ENCODE assay signal across 9 mouse cellular contexts in the genomic region with DNA sequence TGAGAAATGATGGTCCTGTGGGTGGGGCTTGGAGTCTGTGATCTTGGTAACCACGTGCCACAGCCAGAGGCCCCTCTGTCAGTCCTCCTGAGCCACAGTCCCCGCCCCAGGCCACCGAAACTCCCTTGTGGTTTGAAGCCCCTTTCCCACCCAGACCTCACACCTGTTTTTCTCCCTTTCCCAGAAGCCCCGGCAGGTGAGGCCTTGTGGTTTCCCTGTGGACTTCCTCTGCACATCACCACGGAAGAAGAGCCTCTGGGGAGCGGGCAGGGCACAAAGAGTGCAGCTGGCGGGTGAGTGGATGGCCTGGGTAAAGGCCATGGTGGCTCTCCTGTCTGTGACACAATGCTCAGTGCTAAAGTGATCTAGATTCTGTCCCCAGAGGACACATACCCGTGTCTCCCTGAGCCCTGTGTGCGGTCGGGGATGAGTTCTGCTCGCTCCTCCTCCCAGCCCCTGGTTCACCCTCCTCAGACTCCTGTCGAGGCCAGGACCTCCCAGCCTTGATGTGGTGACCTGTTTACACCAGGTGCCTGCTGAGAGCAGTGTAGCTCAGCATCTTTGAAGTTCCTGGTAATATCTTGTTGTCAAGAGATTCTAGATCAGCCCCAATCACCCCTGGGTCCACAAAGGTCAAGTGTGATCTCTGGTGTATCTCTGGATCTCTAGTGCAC. TPM values are rescaled to one million over a fixed set of nuclear protein-coding genes. Genes with fewer than 3 reads are reported as not detected.
A peak's percentile ranks its signal among the peaks of the same experiment; 100 is the strongest.
DNase-seq lines count a peak whose midpoint lies in the region; ATAC-seq and TF ChIP-seq lines count a peak whose summit lies in the region.
"Had no signal": no experiment of that assay in that cellular context is flagged by ENCODE, and none has a peak within 500 bp of the region (broad histone marks: within the 10 kb centered on the region; RNA-seq: fewer than 3 reads in every experiment).

No protein-coding gene starts in this region.

- no peak overlapping the region for H3K4me3 ChIP-seq in heart, embryonic 15.5 days
- no peak overlapping the region for H3K4me3 ChIP-seq in heart, embryonic 11.5 days (ENCODE audit: low read depth, low read length)
- no peak overlapping the region for H3K4me3 ChIP-seq in bone marrow, adult 2 months (replicated peaks; ENCODE audit: control insufficient read depth, low read depth, low read length)
- H3K4me3 ChIP-seq in lung, postnatal 0 days (ENCODE audit: low read depth, low read length) = no peak overlapping the region
- H3K4me3 ChIP-seq in left cerebral cortex, adult 2 months = no peak overlapping the region

- no peak for ATAC-seq in heart, embryonic 15.5 days (replicated peaks; ENCODE audit: insufficient number of reproducible peaks, insufficient read depth, low FRiP score, low read depth)
- no peak for ATAC-seq in heart, embryonic 11.5 days (replicated peaks; ENCODE audit: insufficient number of reproducible peaks, low FRiP score, low TSS enrichment)
- ATAC-seq in lung, postnatal 0 days = no peak

- no peak overlapping the region for H3K9ac ChIP-seq in heart, embryonic 15.5 days
- H3K9ac ChIP-seq in heart, embryonic 11.5 days (ENCODE audit: low read depth, low read length) = no peak overlapping the region
- H3K9ac ChIP-seq in lung, postnatal 0 days (replicated peaks; ENCODE audit: low read depth) = no peak overlapping the region

- H3K4me1 ChIP-seq in heart, embryonic 15.5 days (replicated peaks) = peaks cover 30% of the 10 kb centered on the region
- H3K4me1 ChIP-seq in heart, embryonic 11.5 days (ENCODE audit: control insufficient read depth, insufficient read depth, low read length) = peaks cover 17% of the 10 kb centered on the region
- no peaks in the 10 kb centered on the region for H3K4me1 ChIP-seq in bone marrow, adult 2 months (ENCODE audit: control insufficient read depth, insufficient read depth, low read length)
- H3K4me1 ChIP-seq in lung, postnatal 0 days (ENCODE audit: insufficient read depth, low read depth, low read length) = peaks cover 10% of the 10 kb centered on the region; the same call in 1 of the 2 replicates

- no peaks in the 10 kb centered on the region for H3K9me3 ChIP-seq in heart, embryonic 15.5 days (replicated peaks)
- no peaks in the 10 kb centered on the region for H3K9me3 ChIP-seq in heart, embryonic 11.5 days (replicated peaks; ENCODE audit: control insufficient read depth, low read length)
- H3K9me3 ChIP-seq in lung, postnatal 0 days (ENCODE audit: low read length) = no peaks in the 10 kb centered on the region

- TF ChIP-seq POLR2A in bone marrow, adult 2 months (IDR thresholded peaks at IDR 0.05; ENCODE audit: borderline replicate concordance, control insufficient read depth, low read depth, low read length) = no peak

- no peak for DNase-seq in lung, postnatal 0 days (ENCODE audit: low spot score)
- peak; percentile 38 to 39 for DNase-seq in spleen, postnatal 14 days (ENCODE audit: low spot score in 2 of 2)
- DNase-seq in left cerebral cortex, adult 2 months (ENCODE audit: extremely low spot score in 1 of 2, low spot score in 2 of 2) = no peak
- DNase-seq in cerebellum, adult 8-10 months = no peak
- no peak for DNase-seq in c-Kit-positive CD71-positive TER-119-positive erythroid progenitor cells, embryonic 14.5 days (ENCODE audit: low spot score)
- DNase-seq: layer of hippocampus, postnatal 36 days had no signal

- TF ChIP-seq CTCF in bone marrow, adult 2 months (IDR thresholded peaks at IDR 0.05; ENCODE audit: control insufficient read depth, insufficient read depth, low read length) = no peak
- TF ChIP-seq CTCF in lung, postnatal 0 days (IDR thresholded peaks at IDR 0.05) = no peak
- TF ChIP-seq CTCF in left cerebral cortex, adult 2 months (IDR thresholded peaks at IDR 0.05) = no peak

- H3K27ac ChIP-seq in heart, embryonic 15.5 days = no peak overlapping the region
- H3K27ac ChIP-seq in heart, embryonic 11.5 days (ENCODE audit: low read depth, low read length) = no peak overlapping the region
- H3K27ac ChIP-seq in bone marrow, adult 2 months (ENCODE audit: control insufficient read depth, insufficient read depth, low read depth, low read length, poor library complexity) = peak overlapping the region; percentile 32
- H3K27ac ChIP-seq in lung, postnatal 0 days (ENCODE audit: low read length) = no peak overlapping the region
- no peak overlapping the region for H3K27ac ChIP-seq in left cerebral cortex, adult 2 months

- intact Hi-C loops in left cerebral cortex, adult 2 months (cut with DNase I) = loop anchor here (1.0 to 10.0 kb wide), 3 partner anchors 99 to 353 kb away; a partner anchor contains a TSS

- 58% methylated on average over 12 of the region's 12 CpGs for WGBS in heart, embryonic 15.5 days
- 58% methylated on average over 12 of the region's 12 CpGs for WGBS in heart, embryonic 11.5 days (ENCODE audit: insufficient replicate concordance)
- WGBS in bone marrow, adult 2 months = 29% methylated on average over 12 of the region's 12 CpGs
- 61% methylated on average over 12 of the region's 12 CpGs for WGBS in lung, postnatal 0 days

- no peaks in the 10 kb centered on the region for H3K36me3 ChIP-seq in heart, embryonic 15.5 days
- no peaks in the 10 kb centered on the region for H3K36me3 ChIP-seq in heart, embryonic 11.5 days (ENCODE audit: control insufficient read depth, insufficient read depth, low read length)
- no peaks in the 10 kb centered on the region for H3K36me3 ChIP-seq in lung, postnatal 0 days (ENCODE audit: insufficient read depth, low read length)

- no peaks in the 10 kb centered on the region for H3K27me3 ChIP-seq in heart, embryonic 15.5 days
- no peaks in the 10 kb centered on the region for H3K27me3 ChIP-seq in heart, embryonic 11.5 days (ENCODE audit: control insufficient read depth, insufficient read depth, low read length)
- no peaks in the 10 kb centered on the region for H3K27me3 ChIP-seq in lung, postnatal 0 days (replicated peaks; ENCODE audit: insufficient read depth, low read length)

- TF ChIP-seq EP300 in lung, postnatal 0 days (IDR thresholded peaks at IDR 0.05) = no peak

- peak overlapping the region; percentile 99 for H3K4me2 ChIP-seq in heart, embryonic 15.5 days
- no peak overlapping the region; the same call in 1 of the 2 replicates for H3K4me2 ChIP-seq in heart, embryonic 11.5 days
- peak overlapping the region; percentile 96; the same call in 1 of the 2 replicates for H3K4me2 ChIP-seq in lung, postnatal 0 days (replicated peaks; ENCODE audit: low read depth, low read length)

RNA-seq across cellular contexts. Expression of a gene that starts 1.2 kb away (rescaled TPM):
- 5.5 and 6.4 TPM in 2 replicates for polyA plus RNA-seq in heart, embryonic 15.5 days (2015; fragmentation: Nextera tagmentation; extraction: Ambion mirVana)
- polyA plus RNA-seq in heart, embryonic 11.5 days (2014; fragmentation: Nextera tagmentation; extraction: Ambion mirVana) = 3.0 and 3.7 TPM in 2 replicates
- 2.8 and 3.2 TPM in 2 replicates for polyA plus RNA-seq in bone marrow, adult 2 months (2011; ENCODE audit: insufficient read depth, insufficient read length, low replicate concordance, missing spikeins)
- polyA plus RNA-seq in lung, postnatal 0 days (2015; fragmentation: Nextera tagmentation; extraction: Ambion mirVana) = 6.3 and 8.4 TPM in 2 replicates
- total RNA-seq in left cerebral cortex, adult 2 months (2021) = 1 to 10 TPM; 4.7 to 5.4 TPM

RNA-seq across cellular contexts. Expression of a gene that starts 11.5 kb away (rescaled TPM):
- not detected in 2 replicates for polyA plus RNA-seq in heart, embryonic 15.5 days (2015; fragmentation: Nextera tagmentation; extraction: Ambion mirVana)
- not detected in 2 replicates for polyA plus RNA-seq in heart, embryonic 11.5 days (2014; fragmentation: Nextera tagmentation; extraction: Ambion mirVana)
- not detected in 2 replicates for polyA plus RNA-seq in bone marrow, adult 2 months (2011; ENCODE audit: insufficient read depth, insufficient read length, low replicate concordance, missing spikeins)
- polyA plus RNA-seq in lung, postnatal 0 days (2015; fragmentation: Nextera tagmentation; extraction: Ambion mirVana) = not detected in 2 replicates
- total RNA-seq in left cerebral cortex, adult 2 months (2021) = under 1 TPM in 1 of 2 experiments, not detected in 1; 0.19 TPM

RNA-seq across cellular contexts. Expression of a gene that starts 23.0 kb away (rescaled TPM):
- polyA plus RNA-seq in heart, embryonic 15.5 days (2015; fragmentation: Nextera tagmentation; extraction: Ambion mirVana) = 202 and 215 TPM in 2 replicates
- polyA plus RNA-seq in heart, embryonic 11.5 days (2014; fragmentation: Nextera tagmentation; extraction: Ambion mirVana) = 256 and 259 TPM in 2 replicates
- polyA plus RNA-seq in bone marrow, adult 2 months (2011; ENCODE audit: insufficient read depth, insufficient read length, low replicate concordance, missing spikeins) = 390 and 403 TPM in 2 replicates
- 15.0 and 26.2 TPM in 2 replicates for polyA plus RNA-seq in lung, postnatal 0 days (2015; fragmentation: Nextera tagmentation; extraction: Ambion mirVana)
- 1 to 10 TPM in 1 of 2 experiments, under 1 TPM in 1; 0.95 to 1.3 TPM for total RNA-seq in left cerebral cortex, adult 2 months (2021)

RNA-seq across cellular contexts. Expression of a gene that starts 46.2 kb away (rescaled TPM):
- polyA plus RNA-seq in heart, embryonic 15.5 days (2015; fragmentation: Nextera tagmentation; extraction: Ambion mirVana) = 92.9 and 102 TPM in 2 replicates
- 98.5 and 101 TPM in 2 replicates for polyA plus RNA-seq in heart, embryonic 11.5 days (2014; fragmentation: Nextera tagmentation; extraction: Ambion mirVana)
- 145 and 156 TPM in 2 replicates for polyA plus RNA-seq in bone marrow, adult 2 months (2011; ENCODE audit: insufficient read depth, insufficient read length, low replicate concordance, missing spikeins)
- polyA plus RNA-seq in lung, postnatal 0 days (2015; fragmentation: Nextera tagmentation; extraction: Ambion mirVana) = 12.4 and 16.0 TPM in 2 replicates
- 1 to 10 TPM in 1 of 2 experiments, under 1 TPM in 1; 0.81 to 1.0 TPM for total RNA-seq in left cerebral cortex, adult 2 months (2021)

RNA-seq across cellular contexts. Expression of a gene that starts 46.3 kb away (rescaled TPM):
- polyA plus RNA-seq in heart, embryonic 15.5 days (2015; fragmentation: Nextera tagmentation; extraction: Ambion mirVana) = 15.1 and 16.6 TPM in 2 replicates
- polyA plus RNA-seq in heart, embryonic 11.5 days (2014; fragmentation: Nextera tagmentation; extraction: Ambion mirVana) = 13.1 and 14.3 TPM in 2 replicates
- polyA plus RNA-seq in bone marrow, adult 2 months (2011; ENCODE audit: insufficient read depth, insufficient read length, low replicate concordance, missing spikeins) = 16.9 and 21.8 TPM in 2 replicates
- 2.4 and 2.9 TPM in 2 replicates for polyA plus RNA-seq in lung, postnatal 0 days (2015; fragmentation: Nextera tagmentation; extraction: Ambion mirVana)
- total RNA-seq in left cerebral cortex, adult 2 months (2021) = 1 to 10 TPM; 5.2 to 8.5 TPM

Comparison
In these comparisons a context has a peak if more than half of its experiments do, and no peak if none do; other contexts are left out.
1. DNase-seq: peak in spleen, postnatal 14 days (2 of 2); none in lung, postnatal 0 days (single experiment), left cerebral cortex, adult 2 months (0 of 2), cerebellum, adult 8-10 months (single experiment) and c-Kit-positive CD71-positive TER-119-positive erythroid progenitor cells, embryonic 14.5 days (single experiment).